Comparison of ENCODE assay signal across 7 mouse cellular contexts in the genomic region with DNA sequence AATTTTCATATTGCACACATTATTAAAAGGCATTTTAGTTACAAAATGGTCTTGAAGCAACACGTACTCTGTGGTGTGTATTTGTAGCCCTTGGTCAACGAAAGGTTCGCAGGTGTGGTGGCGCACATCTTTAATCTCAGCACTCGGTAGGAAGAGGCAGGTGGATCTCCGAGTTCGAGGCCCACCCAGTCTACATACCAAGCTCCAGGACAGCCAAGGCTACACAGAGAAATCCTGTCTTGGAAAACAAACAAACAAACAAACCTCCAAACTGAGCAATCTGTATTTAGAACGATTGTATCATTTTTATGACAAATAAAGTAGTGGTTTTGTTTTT. TPM values are rescaled to one million over a fixed set of nuclear protein-coding genes. Genes with fewer than 3 reads are reported as not detected.
DNase-seq lines count a peak whose midpoint lies in the region; ATAC-seq and TF ChIP-seq lines count a peak whose summit lies in the region.

No protein-coding gene starts in this region.

- H3K27me3 ChIP-seq in neural tube, embryonic 11.5 days (ENCODE audit: control insufficient read depth, insufficient read depth, low read length): no peaks in the 10 kb centered on the region
- no peaks in the 10 kb centered on the region for H3K27me3 ChIP-seq in liver, embryonic 12.5 days (replicated peaks)

- H3K4me3 ChIP-seq in neural tube, embryonic 11.5 days (ENCODE audit: low read depth, low read length): peak overlapping the region; percentile 98
- peak overlapping the region; percentile 94 for H3K4me3 ChIP-seq in embryonic fibroblast, embryonic 13.5 days (ENCODE audit: insufficient read depth, low read length)
- H3K4me3 ChIP-seq in liver, embryonic 12.5 days: peak overlapping the region; percentile 94

- H3K4me1 ChIP-seq in neural tube, embryonic 11.5 days (ENCODE audit: control insufficient read depth, insufficient read depth, low read length): peaks cover 12% of the 10 kb centered on the region
- peaks cover 4% of the 10 kb centered on the region; the same call in 1 of the 2 replicates for H3K4me1 ChIP-seq in embryonic fibroblast, embryonic 13.5 days (ENCODE audit: control insufficient read depth, insufficient read depth, low read length)
- H3K4me1 ChIP-seq in liver, embryonic 12.5 days: peaks cover 40% of the 10 kb centered on the region

- no peak for TF ChIP-seq POLR2A in embryonic fibroblast, embryonic 13.5 days (IDR thresholded peaks at IDR 0.05; ENCODE audit: low read depth, low read length)

- peak overlapping the region; percentile 88 for H3K4me2 ChIP-seq in neural tube, embryonic 11.5 days (ENCODE audit: low read depth)
- H3K4me2 ChIP-seq in liver, embryonic 12.5 days: peak overlapping the region; percentile 84

- no peak overlapping the region for H3K27ac ChIP-seq in neural tube, embryonic 11.5 days (ENCODE audit: low read depth, low read length)
- H3K27ac ChIP-seq in embryonic fibroblast, embryonic 13.5 days (ENCODE audit: insufficient read depth, low read length): no peak overlapping the region
- no peak overlapping the region for H3K27ac ChIP-seq in liver, embryonic 12.5 days

- intact Hi-C loops in gastrocnemius, postnatal 36 days (cut with DNase I): loop anchor here (5.0 kb wide), 1 partner anchor 40 kb away; no protein-coding TSS in a partner anchor

- no peak for DNase-seq in neural tube, embryonic 11.5 days (ENCODE audit: low spot score)
- no peak for DNase-seq in neural tube, embryonic 10.5 days (ENCODE audit: extremely low spot score, low spot score)
- peak; percentile 20 for DNase-seq in thymus, postnatal 4 days
- DNase-seq in gastrocnemius, postnatal 36 days: no peak
- no peak for DNase-seq in ovary, postnatal 10 days (ENCODE audit: low spot score)

- no peak for TF ChIP-seq CTCF in embryonic fibroblast, embryonic 13.5 days (IDR thresholded peaks at IDR 0.05; ENCODE audit: borderline replicate concordance, insufficient read depth, low read length)

- H3K9ac ChIP-seq in neural tube, embryonic 11.5 days (ENCODE audit: low read length): peak overlapping the region; percentile 99
- H3K9ac ChIP-seq in liver, embryonic 12.5 days: peak overlapping the region; percentile 99

- WGBS in neural tube, embryonic 11.5 days: 82% methylated on average over 8 of the region's 8 CpGs
- 59% methylated on average over 8 of the region's 8 CpGs for WGBS in liver, embryonic 12.5 days (ENCODE audit: insufficient replicate concordance)

- H3K36me3 ChIP-seq in neural tube, embryonic 11.5 days (ENCODE audit: control insufficient read depth, insufficient read depth, low read length): peaks cover 2% of the 10 kb centered on the region; the same call in 1 of the 2 replicates
- peaks cover 14% of the 10 kb centered on the region for H3K36me3 ChIP-seq in liver, embryonic 12.5 days

- no peaks in the 10 kb centered on the region for H3K9me3 ChIP-seq in neural tube, embryonic 11.5 days (ENCODE audit: control insufficient read depth, low read length)
- H3K9me3 ChIP-seq in liver, embryonic 12.5 days (replicated peaks): no peaks in the 10 kb centered on the region

- no peak for ATAC-seq in neural tube, embryonic 11.5 days (ENCODE audit: insufficient read depth, low FRiP score, low TSS enrichment)
- ATAC-seq in liver, embryonic 12.5 days: no peak

RNA-seq across cellular contexts. Expression of gene Lin9, which starts 1.2 kb away (rescaled TPM):
- 21.3 and 22.2 TPM in 2 replicates for polyA plus RNA-seq in neural tube, embryonic 11.5 days (2014; fragmentation: Nextera tagmentation; extraction: Ambion mirVana)
- 10.9 and 17.6 TPM in 2 replicates for polyA plus RNA-seq in embryonic fibroblast, embryonic 13.5 days (2011; ENCODE audit: insufficient read length, low read depth, missing spikeins)
- 17.5 and 18.9 TPM in 2 replicates for polyA plus RNA-seq in liver, embryonic 12.5 days (2016; fragmentation: Nextera tagmentation; extraction: Ambion mirVana)
- 1 to 10 TPM; 3.5 to 3.6 TPM for total RNA-seq in gastrocnemius, postnatal 36 days (2021)

RNA-seq across cellular contexts. Expression of gene Mixl1, which starts 54.6 kb away (rescaled TPM):
- 0.09 and 0.27 TPM in 2 replicates for polyA plus RNA-seq in neural tube, embryonic 11.5 days (2014; fragmentation: Nextera tagmentation; extraction: Ambion mirVana)
- polyA plus RNA-seq in embryonic fibroblast, embryonic 13.5 days (2011; ENCODE audit: insufficient read length, low read depth, missing spikeins): not detected in 2 replicates
- 1.0 and 1.1 TPM in 2 replicates for polyA plus RNA-seq in liver, embryonic 12.5 days (2016; fragmentation: Nextera tagmentation; extraction: Ambion mirVana)
- not detected for total RNA-seq in gastrocnemius, postnatal 36 days (2021)
